Comparison of ENCODE assay signal across 9 mouse cellular contexts in the genomic region with DNA sequence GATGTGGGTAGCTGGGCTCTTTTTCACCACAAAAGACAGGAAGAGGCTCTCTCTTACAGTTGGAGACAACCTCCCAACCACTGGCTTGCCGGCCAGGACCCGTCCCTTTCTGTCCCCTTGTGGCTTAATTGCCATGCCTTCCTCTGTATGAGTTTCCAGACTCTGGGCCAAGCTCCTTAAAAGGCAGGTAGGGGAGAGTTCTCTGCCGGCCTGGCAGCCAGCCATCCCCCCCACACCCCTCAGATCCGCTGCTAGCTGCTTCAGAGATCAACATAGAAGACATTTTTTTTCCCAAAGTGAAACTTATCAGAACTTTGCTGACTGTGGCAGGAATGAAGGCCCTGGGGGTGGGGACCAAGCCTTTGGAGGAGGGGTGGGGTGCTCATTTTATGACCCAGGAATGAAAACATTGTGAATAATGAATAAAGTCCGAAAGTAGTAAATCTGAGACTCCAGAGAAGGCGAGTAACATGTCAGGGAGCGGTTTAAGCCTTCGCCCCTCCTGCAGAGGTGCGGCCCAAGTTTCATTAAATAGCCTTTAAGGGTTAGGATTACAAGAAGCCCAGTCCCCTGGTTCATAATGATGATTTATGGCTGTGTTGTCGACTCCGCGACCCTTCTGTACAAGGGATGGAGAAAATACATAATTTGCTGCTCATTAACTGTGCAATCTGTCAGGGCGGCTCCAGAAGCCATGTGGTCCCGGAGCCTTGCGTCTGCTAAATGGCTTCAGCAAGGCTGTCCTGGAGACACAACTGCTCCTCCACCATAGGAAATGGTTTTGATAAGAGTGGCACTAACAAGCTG. TPM values are rescaled to one million over a fixed set of nuclear protein-coding genes. Genes with fewer than 3 reads are reported as not detected.
DNase-seq lines count a peak whose midpoint lies in the region; ATAC-seq and TF ChIP-seq lines count a peak whose summit lies in the region.
"Had no signal": no experiment of that assay in that cellular context is flagged by ENCODE, and none has a peak within 500 bp of the region (broad histone marks: within the 10 kb centered on the region; RNA-seq: fewer than 3 reads in every experiment).

No protein-coding gene starts in this region.

- peaks cover 98% of the 10 kb centered on the region for H3K4me1 ChIP-seq in megakaryocyte, embryonic 14.5 days
- peaks cover 44% of the 10 kb centered on the region for H3K4me1 ChIP-seq in hindbrain, embryonic 12.5 days
- peaks cover 66% of the 10 kb centered on the region for H3K4me1 ChIP-seq in limb, embryonic 14.5 days (ENCODE audit: control insufficient read depth, insufficient read depth, low read length)
- peaks cover 3% of the 10 kb centered on the region; the same call in 1 of the 2 replicates for H3K4me1 ChIP-seq in cerebellum, adult 2 months (ENCODE audit: control insufficient read depth, insufficient read depth, low read length)

- peak overlapping the region; percentile 60 for H3K27ac ChIP-seq in hindbrain, embryonic 12.5 days
- peak overlapping the region; percentile 58 for H3K27ac ChIP-seq in limb, embryonic 14.5 days (replicated peaks; ENCODE audit: low read depth, low read length)
- no peak overlapping the region for H3K27ac ChIP-seq in cerebellum, adult 2 months (ENCODE audit: insufficient read depth, low read length)
- H3K27ac ChIP-seq: liver, embryonic 14.5 days had no signal

- ATAC-seq in megakaryocyte, adult 5-6 weeks (ENCODE audit: poor library complexity, severe bottlenecking), result no peak
- ATAC-seq in hindbrain, embryonic 12.5 days (ENCODE audit: low FRiP score), result peak; percentile 54
- peak; percentile 14 for ATAC-seq in limb, embryonic 14.5 days (ENCODE audit: low FRiP score, low read depth)

- peak overlapping the region; percentile 80 for H3K4me3 ChIP-seq in megakaryocyte, embryonic 14.5 days (replicated peaks)
- no peak overlapping the region for H3K4me3 ChIP-seq in hindbrain, embryonic 12.5 days
- H3K4me3 ChIP-seq in limb, embryonic 14.5 days (replicated peaks; ENCODE audit: low read length), result no peak overlapping the region
- H3K4me3 ChIP-seq in cerebellum, adult 2 months (replicated peaks; ENCODE audit: insufficient read depth, low read depth, low read length), result no peak overlapping the region

- no peak overlapping the region for H3K9ac ChIP-seq in hindbrain, embryonic 12.5 days
- no peak overlapping the region for H3K9ac ChIP-seq in limb, embryonic 14.5 days (ENCODE audit: low read depth, low read length, severe bottlenecking)
- H3K9ac ChIP-seq: liver, embryonic 14.5 days had no signal

- no peaks in the 10 kb centered on the region for H3K27me3 ChIP-seq in megakaryocyte, embryonic 14.5 days (replicated peaks)
- no peaks in the 10 kb centered on the region for H3K27me3 ChIP-seq in hindbrain, embryonic 12.5 days
- no peaks in the 10 kb centered on the region for H3K27me3 ChIP-seq in limb, embryonic 14.5 days (ENCODE audit: control insufficient read depth, insufficient read depth, low read length)
- H3K27me3 ChIP-seq in cerebellum, adult 2 months (ENCODE audit: control insufficient read depth, insufficient read depth, low read length), result peaks cover 2% of the 10 kb centered on the region; the same call in 1 of the 2 replicates

- 49% methylated on average over 15 of the region's 15 CpGs for WGBS in hindbrain, embryonic 12.5 days
- 10% methylated on average over 15 of the region's 15 CpGs for WGBS in limb, embryonic 14.5 days
- WGBS in cerebellum, adult 2 months, result 57% methylated on average over 15 of the region's 15 CpGs

- no peak for TF ChIP-seq CTCF in cerebellum, adult 2 months (IDR thresholded peaks at IDR 0.05; ENCODE audit: borderline replicate concordance, insufficient read depth, low read depth, low read length)

- peaks cover 54% of the 10 kb centered on the region for H3K36me3 ChIP-seq in megakaryocyte, embryonic 14.5 days (replicated peaks; ENCODE audit: low read length)
- peaks cover 10% of the 10 kb centered on the region for H3K36me3 ChIP-seq in hindbrain, embryonic 12.5 days
- peaks cover 30% of the 10 kb centered on the region for H3K36me3 ChIP-seq in limb, embryonic 14.5 days (ENCODE audit: control insufficient read depth, insufficient read depth, low read length)

- TF ChIP-seq POLR2A in limb, embryonic 14.5 days (IDR thresholded peaks at IDR 0.05; ENCODE audit: borderline replicate concordance, extremely low read depth, insufficient read depth, insufficient read length), result no peak
- no peak for TF ChIP-seq POLR2A in cerebellum, adult 2 months (IDR thresholded peaks at IDR 0.05; ENCODE audit: borderline replicate concordance, insufficient read depth, low read length)

- DNase-seq in forelimb bud, embryonic 11.5 days (ENCODE audit: low read depth, low spot score), result peak; percentile 87
- DNase-seq in limb, embryonic 14.5 days (ENCODE audit: low spot score), result peak; percentile 75
- DNase-seq in urinary bladder, postnatal 4 days (ENCODE audit: low spot score in 2 of 2), result peak; percentile 51 to 72
- no peak for DNase-seq in cerebellum, adult 2 months
- DNase-seq in right cerebral cortex, postnatal 10 days (ENCODE audit: low spot score in 2 of 2), result no peak

- no peaks in the 10 kb centered on the region for H3K9me3 ChIP-seq in megakaryocyte, embryonic 14.5 days
- H3K9me3 ChIP-seq in hindbrain, embryonic 12.5 days (replicated peaks), result no peaks in the 10 kb centered on the region
- H3K9me3 ChIP-seq in limb, embryonic 14.5 days (ENCODE audit: control insufficient read depth, low read length), result no peaks in the 10 kb centered on the region

- H3K4me2 ChIP-seq in hindbrain, embryonic 12.5 days (replicated peaks), result no peak overlapping the region
- peak overlapping the region; percentile 34 for H3K4me2 ChIP-seq in limb, embryonic 14.5 days (replicated peaks; ENCODE audit: low read depth, low read length, severe bottlenecking)

RNA-seq across cellular contexts. Expression of a gene that starts 48.1 kb away (rescaled TPM):
- 4.2 and 6.9 TPM in 2 replicates for polyA plus RNA-seq in megakaryocyte, embryonic 14.5 days (2012; ENCODE audit: insufficient read depth, low replicate concordance)
- total RNA-seq in megakaryocyte, adult 5-6 weeks (2015), result 0.29 and 0.48 TPM in 2 replicates
- total RNA-seq in megakaryocyte, adult 5-6 weeks (2017), result 0.29 and 0.37 TPM in 2 replicates
- 91.5 and 91.7 TPM in 2 replicates for polyA plus RNA-seq in hindbrain, embryonic 12.5 days (2016; fragmentation: Nextera tagmentation; extraction: Ambion mirVana)
- polyA plus RNA-seq in limb, embryonic 14.5 days (2012; rRNA removed), result 112 and 124 TPM in 2 replicates
- polyA plus RNA-seq in limb, embryonic 14.5 days (2014; fragmentation: Nextera tagmentation; extraction: Ambion mirVana), result 117 and 130 TPM in 2 replicates
- polyA plus RNA-seq in cerebellum, adult 2 months (2012; rRNA removed), result 158 and 170 TPM in 2 replicates

Comparison
In these comparisons a context has a peak if more than half of its experiments do, and no peak if none do; other contexts are left out.
1. DNase-seq: peak in forelimb bud, embryonic 11.5 days (single experiment), limb, embryonic 14.5 days (single experiment) and urinary bladder, postnatal 4 days (2 of 2); none in cerebellum, adult 2 months (0 of 2) and right cerebral cortex, postnatal 10 days (0 of 2).
2. RNA of a gene that starts 48.1 kb away (polyA plus RNA-seq): 158 to 170 TPM in cerebellum, adult 2 months, 112 to 130 TPM in limb, embryonic 14.5 days and 91.5 to 91.7 TPM in hindbrain, embryonic 12.5 days; 4.2 to 6.9 TPM in megakaryocyte, embryonic 14.5 days; every median in the first group is over 10 times any median in the second.